Mouse (Mus musculus): ENCODE measurements around the gene Slu7. TPM values are rescaled to one million over a fixed set of nuclear protein-coding genes. Genes with fewer than 3 reads are reported as not detected.
A peak's percentile ranks its signal among the peaks of the same experiment; 100 is the strongest.

Gene Slu7
- polyA plus RNA-seq, 1 experiment from 2014 or later = 58.0 TPM

GRCm38 (mm10) chr11:43396672-43397071, 36.9 kb upstream of the Slu7 start:
- WGBS = 66% methylated on average over 7 of the region's 7 CpGs

GRCm38 (mm10) chr11:43399297-43399696, 34.2 kb upstream of the Slu7 start:
- no peaks in the 10 kb centered on the region for H3K9me3 ChIP-seq
- no peaks in the 10 kb centered on the region for H3K4me1 ChIP-seq
- H3K4me3 ChIP-seq = no peak overlapping the region
- no peak for ATAC-seq (ENCODE audit: borderline replicate concordance, extremely low read depth, low FRiP score, low TSS enrichment)
- WGBS = 40% methylated on average over 4 of the region's 4 CpGs
- no peaks in the 10 kb centered on the region for H3K27me3 ChIP-seq
- no peak overlapping the region for H3K4me2 ChIP-seq
- H3K9ac ChIP-seq = no peak overlapping the region
- H3K27ac ChIP-seq = no peak overlapping the region
- no peaks in the 10 kb centered on the region for H3K36me3 ChIP-seq

More at GRCm38 (mm10) chr11:43396672-43397071, 36.9 kb upstream of the Slu7 start:
- no peak overlapping the region for H3K4me3 ChIP-seq
- H3K4me1 ChIP-seq = no peaks in the 10 kb centered on the region
- no peak overlapping the region for H3K4me2 ChIP-seq
- H3K27ac ChIP-seq = no peak overlapping the region
- ATAC-seq (ENCODE audit: borderline replicate concordance, extremely low read depth, low FRiP score, low TSS enrichment) = no peak
- H3K9me3 ChIP-seq = no peaks in the 10 kb centered on the region
- H3K27me3 ChIP-seq = no peaks in the 10 kb centered on the region
- no peak overlapping the region for H3K9ac ChIP-seq
- H3K36me3 ChIP-seq = no peaks in the 10 kb centered on the region

- Histone ChIP-seq H3K36me3 (no peaks in the 10 kb centered on the region), H3K27me3 (no peaks in the 10 kb centered on the region), H3K4me3 (no peak overlapping the region), H3K4me1 (no peaks in the 10 kb centered on the region), H3K9ac (no peak overlapping the region), H3K9me3 (no peaks in the 10 kb centered on the region), H3K27ac (no peak overlapping the region), H3K4me2 (no peak overlapping the region)
- WGBS = 92% methylated on average over 1 of the region's 1 CpGs
- ATAC-seq (ENCODE audit: borderline replicate concordance, extremely low read depth, low FRiP score, low TSS enrichment) = no peak
Observed at GRCm38 (mm10) chr11:43400131-43400530, 33.4 kb upstream of the Slu7 start.

- Histone ChIP-seq H3K4me1 (no peaks in the 10 kb centered on the region), H3K27me3 (no peaks in the 10 kb centered on the region), H3K4me3 (no peak overlapping the region), H3K27ac (no peak overlapping the region), H3K9me3 (no peaks in the 10 kb centered on the region), H3K4me2 (no peak overlapping the region), H3K36me3 (no peaks in the 10 kb centered on the region), H3K9ac (no peak overlapping the region)
- ATAC-seq (ENCODE audit: borderline replicate concordance, extremely low read depth, low FRiP score, low TSS enrichment) = no peak
- 81% methylated on average over 15 of the region's 15 CpGs for WGBS
Observed at GRCm38 (mm10) chr11:43404150-43404807, 29.3 kb upstream of the Slu7 start.

GRCm38 (mm10) chr11:43408888-43409287, 24.7 kb upstream of the Slu7 start:
- no peak overlapping the region for H3K27ac ChIP-seq
- H3K9me3 ChIP-seq = no peaks in the 10 kb centered on the region
- H3K27me3 ChIP-seq = no peaks in the 10 kb centered on the region
- H3K4me2 ChIP-seq = no peak overlapping the region
- H3K4me3 ChIP-seq = no peak overlapping the region
- H3K9ac ChIP-seq = no peak overlapping the region
- WGBS = 68% methylated on average over 2 of the region's 2 CpGs
- no peaks in the 10 kb centered on the region for H3K4me1 ChIP-seq
- no peak for ATAC-seq (ENCODE audit: borderline replicate concordance, extremely low read depth, low FRiP score, low TSS enrichment)
- no peaks in the 10 kb centered on the region for H3K36me3 ChIP-seq

- Histone ChIP-seq H3K9ac (no peak overlapping the region), H3K27me3 (no peaks in the 10 kb centered on the region), H3K4me1 (no peaks in the 10 kb centered on the region), H3K36me3 (no peaks in the 10 kb centered on the region), H3K9me3 (no peaks in the 10 kb centered on the region), H3K4me3 (no peak overlapping the region), H3K27ac (no peak overlapping the region), H3K4me2 (no peak overlapping the region)
- 71% methylated on average over 7 of the region's 7 CpGs for WGBS
- no peak for ATAC-seq (ENCODE audit: borderline replicate concordance, extremely low read depth, low FRiP score, low TSS enrichment)
Observed at GRCm38 (mm10) chr11:43410291-43410690, 23.3 kb upstream of the Slu7 start.

- WGBS = 4% methylated on average over 1 of the region's 1 CpGs
- Histone ChIP-seq H3K4me3 (no peak overlapping the region), H3K27me3 (no peaks in the 10 kb centered on the region), H3K4me2 (no peak overlapping the region), H3K27ac (no peak overlapping the region), H3K4me1 (no peaks in the 10 kb centered on the region), H3K9me3 (no peaks in the 10 kb centered on the region), H3K36me3 (no peaks in the 10 kb centered on the region), H3K9ac (no peak overlapping the region)
- ATAC-seq (ENCODE audit: borderline replicate concordance, extremely low read depth, low FRiP score, low TSS enrichment) = no peak
Observed at GRCm38 (mm10) chr11:43411413-43411812, 22.1 kb upstream of the Slu7 start.

GRCm38 (mm10) chr11:43412771-43413451, 20.6 kb upstream of the Slu7 start:
- Histone ChIP-seq H3K4me3 (no peak overlapping the region), H3K9ac (no peak overlapping the region), H3K27ac (no peak overlapping the region), H3K9me3 (no peaks in the 10 kb centered on the region), H3K36me3 (no peaks in the 10 kb centered on the region), H3K27me3 (no peaks in the 10 kb centered on the region), H3K4me2 (no peak overlapping the region), H3K4me1 (no peaks in the 10 kb centered on the region)
- no peak for ATAC-seq (ENCODE audit: borderline replicate concordance, extremely low read depth, low FRiP score, low TSS enrichment)
- WGBS = 23% methylated on average over 14 of the region's 14 CpGs

GRCm38 (mm10) chr11:43417201-43417600, 16.3 kb upstream of the Slu7 start:
- no peak for ATAC-seq (ENCODE audit: borderline replicate concordance, extremely low read depth, low FRiP score, low TSS enrichment)
- WGBS = 39% methylated on average over 7 of the region's 7 CpGs
- Histone ChIP-seq H3K9me3 (no peaks in the 10 kb centered on the region), H3K4me1 (no peaks in the 10 kb centered on the region), H3K36me3 (no peaks in the 10 kb centered on the region), H3K27me3 (no peaks in the 10 kb centered on the region), H3K9ac (no peak overlapping the region), H3K4me3 (no peak overlapping the region), H3K27ac (no peak overlapping the region), H3K4me2 (no peak overlapping the region)

- no peak overlapping the region for H3K27ac ChIP-seq
- peaks cover 15% of the 10 kb centered on the region for H3K4me1 ChIP-seq
- WGBS = 77% methylated on average over 5 of the region's 5 CpGs
- H3K4me2 ChIP-seq = no peak overlapping the region
- no peak overlapping the region for H3K4me3 ChIP-seq
- H3K9ac ChIP-seq = no peak overlapping the region
- no peaks in the 10 kb centered on the region for H3K9me3 ChIP-seq
- ATAC-seq (ENCODE audit: borderline replicate concordance, extremely low read depth, low FRiP score, low TSS enrichment) = no peak
- no peaks in the 10 kb centered on the region for H3K27me3 ChIP-seq
- H3K36me3 ChIP-seq = peaks cover 4% of the 10 kb centered on the region; the same call in 1 of the 2 replicates
Observed at GRCm38 (mm10) chr11:43424386-43424785, 9.2 kb upstream of the Slu7 start.

- Histone ChIP-seq H3K27me3 (no peaks in the 10 kb centered on the region), H3K4me3 (peak overlapping the region; percentile 65), H3K9ac (0 out of 2 replicates have a peak overlapping the region, but pooled peaks have one; percentile 58), H3K27ac (no peak overlapping the region), H3K9me3 (no peaks in the 10 kb centered on the region), H3K36me3 (peaks cover 4% of the 10 kb centered on the region; the same call in 1 of the 2 replicates), H3K4me2 (peak overlapping the region; percentile 55), H3K4me1 (peaks cover 15% of the 10 kb centered on the region)
- no peak for ATAC-seq (ENCODE audit: borderline replicate concordance, extremely low read depth, low FRiP score, low TSS enrichment)
- WGBS = 75% methylated on average over 9 of the region's 9 CpGs
Observed at GRCm38 (mm10) chr11:43425166-43425709, 8.3 kb upstream of the Slu7 start.

GRCm38 (mm10) chr11:43425824-43426413, 7.6 kb upstream of the Slu7 start, which contains the start of gene Pttg1:
Gene Pttg1, minus strand, starts transcription at chr11:43426251.
- Histone ChIP-seq H3K4me2 (peak within 1 kb of the TSS; percentile 55), H3K36me3 (peaks cover 4% of the 10 kb centered on the region; the same call in 1 of the 2 replicates), H3K27me3 (no peaks in the 10 kb centered on the region), H3K9ac (peak within 1 kb of the TSS; percentile 58), H3K27ac (peak within 1 kb of the TSS; percentile 39; the same call in 1 of the 2 replicates), H3K4me1 (peaks cover 15% of the 10 kb centered on the region), H3K9me3 (no peaks in the 10 kb centered on the region), H3K4me3 (peak within 1 kb of the TSS; percentile 65)
- ATAC-seq (ENCODE audit: borderline replicate concordance, extremely low read depth, low FRiP score, low TSS enrichment) = peak; percentile 98
- WGBS = 3% methylated on average over 27 of the region's 27 CpGs

Measured in lung, embryonic 15.5 days (tissue).